Mouse (Mus musculus): ENCODE results near the gene Anks6.

DNA sequence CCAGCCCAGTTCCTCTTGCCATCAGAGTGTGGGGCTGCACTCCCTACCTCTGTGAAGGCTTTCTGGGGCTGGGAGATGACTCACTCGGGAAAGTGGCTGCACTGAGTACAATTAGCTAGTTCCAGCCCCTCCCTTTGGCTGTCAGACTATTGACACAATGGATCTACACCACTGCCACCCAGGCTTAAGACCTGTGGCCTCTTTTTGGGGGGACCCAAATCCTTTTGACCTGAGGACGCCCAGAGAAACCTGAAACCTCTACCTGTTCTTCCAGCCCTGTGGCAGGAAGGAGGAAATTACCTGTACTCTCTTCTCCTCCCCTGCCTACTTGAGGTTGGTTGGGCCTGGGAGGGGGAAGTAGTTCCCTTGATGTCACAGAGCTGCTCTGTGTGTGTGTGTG is 17.8 kb upstream of the Anks6 start:
- TF ChIP-seq ZC3H11A (IDR thresholded peaks at IDR 0.05; ENCODE audit: low read depth, low read length) (no peak), ETS1 (conservative IDR thresholded peaks at IDR 0.05; ENCODE audit: low read depth, low read length) (no peak), NRF1 (IDR thresholded peaks at IDR 0.05; ENCODE audit: low read depth, low read length) (no peak), MAX (IDR thresholded peaks at IDR 0.05; ENCODE audit: low read length) (no peak), CTCF (conservative IDR thresholded peaks at IDR 0.05 in 1 of 2, IDR thresholded peaks at IDR 0.05 in 1 of 2; ENCODE audit: low read depth in 2 of 2, low read length in 2 of 2) (no peak), SMC3 (IDR thresholded peaks at IDR 0.05; ENCODE audit: low read depth, low read length) (no peak), POLR2A (IDR thresholded peaks at IDR 0.05; ENCODE audit: low read depth, low read length) (no peak), MXI1 (IDR thresholded peaks at IDR 0.05; ENCODE audit: low read depth, low read length) (no peak), JUND (conservative IDR thresholded peaks at IDR 0.05; ENCODE audit: low read depth, low read length) (no peak)

All from CH12.LX (cell line).